Mouse (Mus musculus) myocyte (in vitro differentiated cells): ENCODE results near the gene Gan. TPM values are rescaled to one million over a fixed set of nuclear protein-coding genes. Genes with fewer than 3 reads are reported as not detected.
A peak's percentile ranks its signal among the peaks of the same experiment; 100 is the strongest.

Experiments
- H3K27me3 ChIP-seq: one replicate; pipeline ENCODE4 v1.6.1; 2011; ENCODE audit not compliant: control insufficient read depth, insufficient read depth, insufficient read length
- H3K36me3 ChIP-seq: one replicate; pipeline ENCODE4 v1.6.1; 2011; ENCODE audit not compliant: control insufficient read depth, insufficient read depth
- H3K4me2 ChIP-seq: one replicate; pipeline ENCODE4 v1.6.1; 2011; ENCODE audit warnings: low read depth, control low read depth
- H3K4me3 ChIP-seq: one replicate; pipeline ENCODE4 v1.5.1; 2011; ENCODE audit warnings: mild to moderate bottlenecking, control low read depth, moderate library complexity
- H3K79me2 ChIP-seq: one replicate; pipeline ENCODE4 v1.6.1; 2011; ENCODE audit not compliant: control insufficient read depth, insufficient read depth
- H3ac ChIP-seq: one replicate; pipeline ENCODE4 v1.6.1; 2011; ENCODE audit not compliant: control insufficient read depth, insufficient read length
- CEBPB ChIP-seq: IDR thresholded peaks from 2 replicates; pipeline ENCODE4 v1.6.1; 2011; ENCODE audit warnings: mild to moderate bottlenecking, moderate library complexity; ENCODE audit not compliant: poor library complexity, insufficient read depth, severe bottlenecking
- E2F4 ChIP-seq: IDR thresholded peaks from one replicate; pipeline ENCODE4 v1.6.1; 2011; ENCODE audit warnings: mild to moderate bottlenecking, control low read depth, moderate library complexity; ENCODE audit not compliant: insufficient read depth
- MAX ChIP-seq: IDR thresholded peaks from one replicate; pipeline ENCODE4 v1.6.1; 2011; ENCODE audit warnings: low read depth, mild to moderate bottlenecking, control low read depth
- MYOD1 ChIP-seq, 3 experiments: IDR thresholded peaks; one replicate each; pipeline ENCODE4 v1.6.1; 2011; ENCODE audit warnings: control low read depth in 2 of 3, low read depth in 2 of 3, mild to moderate bottlenecking in 2 of 3, moderate library complexity in 1 of 3; ENCODE audit not compliant: insufficient read length in 2 of 3, control insufficient read depth in 1 of 3
- MYOG ChIP-seq, 3 experiments: IDR thresholded peaks; one replicate each; pipeline ENCODE4 v1.6.1; 2011; ENCODE audit warnings: control low read depth in 2 of 3, low read depth in 2 of 3, mild to moderate bottlenecking in 2 of 3; ENCODE audit not compliant: insufficient read length in 2 of 3, control insufficient read depth in 1 of 3, insufficient read depth in 1 of 3
- POLR2A ChIP-seq: IDR thresholded peaks from one replicate; pipeline ENCODE4 v1.6.1; 2011; ENCODE audit warnings: low read depth, mild to moderate bottlenecking, control low read depth, moderate library complexity; ENCODE audit not compliant: insufficient read length
- POLR2AphosphoS2 ChIP-seq: IDR thresholded peaks from one replicate; pipeline ENCODE4 v1.6.1; 2011; ENCODE audit warnings: low read depth, control low read depth; ENCODE audit not compliant: insufficient read length
- REST ChIP-seq: IDR thresholded peaks from one replicate; pipeline ENCODE4 v1.6.1; 2011; ENCODE audit warnings: mild to moderate bottlenecking, control low read depth, moderate library complexity; ENCODE audit not compliant: insufficient read depth, insufficient read length
- SRF ChIP-seq: IDR thresholded peaks from one replicate; pipeline ENCODE4 v1.6.1; 2011; ENCODE audit warnings: low read depth; ENCODE audit not compliant: control insufficient read depth, insufficient read length
- TCF12 ChIP-seq: IDR thresholded peaks from one replicate; pipeline ENCODE4 v1.6.1; 2011; ENCODE audit warnings: mild to moderate bottlenecking, control low read depth; ENCODE audit not compliant: poor library complexity, insufficient read depth, severe bottlenecking
- TCF3 ChIP-seq: IDR thresholded peaks from one replicate; pipeline ENCODE4 v1.6.1; 2011; ENCODE audit warnings: low read depth, control low read depth; ENCODE audit not compliant: insufficient read length
- USF1 ChIP-seq: IDR thresholded peaks from one replicate; pipeline ENCODE4 v1.6.1; 2011; ENCODE audit warnings: low read depth, mild to moderate bottlenecking, control low read depth, moderate library complexity
- polyA plus RNA-seq: library from polyadenylated mRNA; unstranded; fragments of >200 nt; fragmentation: generic; extraction: Trizol; gene quantifications from one replicate; pipeline ENCODE4 v1.2.1, GENCODE M21; 2012; ENCODE audit warnings: missing spikeins

Gene Gan
- polyA plus RNA-seq, 1 experiment: 3.7 TPM

GRCm38 (mm10) chr8:117178676-117179075 is 20.7 kb downstream of the Gan start:
- Histone ChIP-seq H3K4me3 (no peak overlapping the region), H3K27me3 (no peaks in the 10 kb centered on the region), H3ac (no peak overlapping the region), H3K79me2 (no peaks in the 10 kb centered on the region), H3K4me2 (no peak overlapping the region), H3K36me3 (peaks cover 12% of the 10 kb centered on the region)
- TF ChIP-seq USF1 (no peak), REST (no peak)

GRCm38 (mm10) chr8:117182746-117183145 is 24.8 kb downstream of the Gan start:
- Histone ChIP-seq H3K27me3 (no peaks in the 10 kb centered on the region), H3K4me2 (no peak overlapping the region), H3K4me3 (no peak overlapping the region), H3K36me3 (peaks cover 24% of the 10 kb centered on the region), H3K79me2 (no peaks in the 10 kb centered on the region), H3ac (no peak overlapping the region)
- no peak for TF ChIP-seq TCF3
- TF ChIP-seq POLR2AphosphoS2: no peak
- TF ChIP-seq USF1: no peak
- TF ChIP-seq POLR2A: no peak
- no peak for TF ChIP-seq MAX
- no peak for TF ChIP-seq MYOG (IDR thresholded peaks at IDR 0.05; ENCODE audit: control insufficient read depth in 1 of 3, insufficient read depth in 1 of 3, insufficient read length in 2 of 3, low read depth in 2 of 3)
- TF ChIP-seq MYOD1 (IDR thresholded peaks at IDR 0.05; ENCODE audit: control insufficient read depth in 1 of 3, insufficient read length in 2 of 3, low read depth in 2 of 3): no peak
- TF ChIP-seq SRF: no peak

GRCm38 (mm10) chr8:117183664-117184377 is 25.9 kb downstream of the Gan start:
- Histone ChIP-seq H3K4me2 (no peak overlapping the region), H3K4me3 (no peak overlapping the region), H3K79me2 (no peaks in the 10 kb centered on the region), H3K36me3 (peaks cover 33% of the 10 kb centered on the region), H3ac (no peak overlapping the region), H3K27me3 (no peaks in the 10 kb centered on the region)
- TF ChIP-seq TCF12: no peak
- no peak for TF ChIP-seq MYOD1 (IDR thresholded peaks at IDR 0.05; ENCODE audit: control insufficient read depth in 1 of 3, insufficient read length in 2 of 3, low read depth in 2 of 3)
- TF ChIP-seq MYOG (IDR thresholded peaks at IDR 0.05; ENCODE audit: control insufficient read depth in 1 of 3, insufficient read depth in 1 of 3, insufficient read length in 2 of 3, low read depth in 2 of 3): no peak
- no peak for TF ChIP-seq TCF3
- TF ChIP-seq MAX: no peak
- TF ChIP-seq POLR2AphosphoS2: no peak
- TF ChIP-seq SRF: no peak
- no peak for TF ChIP-seq REST
- no peak for TF ChIP-seq E2F4
- TF ChIP-seq USF1: no peak
- no peak for TF ChIP-seq POLR2A
- TF ChIP-seq CEBPB: no peak

- TF ChIP-seq MAX (no peak), E2F4 (no peak), TCF12 (no peak), POLR2A (no peak), POLR2AphosphoS2 (no peak), USF1 (no peak)
- Histone ChIP-seq H3K4me3 (no peak overlapping the region), H3ac (no peak overlapping the region), H3K27me3 (no peaks in the 10 kb centered on the region), H3K4me2 (no peak overlapping the region), H3K36me3 (peaks cover 22% of the 10 kb centered on the region), H3K79me2 (no peaks in the 10 kb centered on the region)
Observed at GRCm38 (mm10) chr8:117194355-117194754, 36.4 kb downstream of the Gan start.

- Histone ChIP-seq H3K4me2 (no peak overlapping the region), H3ac (no peak overlapping the region), H3K79me2 (no peaks in the 10 kb centered on the region), H3K36me3 (peaks cover 25% of the 10 kb centered on the region), H3K27me3 (no peaks in the 10 kb centered on the region), H3K4me3 (no peak overlapping the region)
- TF ChIP-seq MAX: no peak
- no peak for TF ChIP-seq REST
- peak; percentile 79 for TF ChIP-seq USF1
Observed at GRCm38 (mm10) chr8:117196593-117196992, 38.7 kb downstream of the Gan start.

GRCm38 (mm10) chr8:117197551-117197950 is 39.6 kb downstream of the Gan start:
- no peak overlapping the region for H3K4me3 ChIP-seq
- no peaks in the 10 kb centered on the region for H3K79me2 ChIP-seq
- no peak for TF ChIP-seq POLR2A
- no peak for TF ChIP-seq USF1
- TF ChIP-seq MYOD1 (IDR thresholded peaks at IDR 0.05; ENCODE audit: control insufficient read depth in 1 of 3, insufficient read length in 2 of 3, low read depth in 2 of 3): no peak
- no peak for TF ChIP-seq CEBPB
- no peak for TF ChIP-seq POLR2AphosphoS2
- no peak for TF ChIP-seq TCF3
- no peak for TF ChIP-seq E2F4
- no peak for TF ChIP-seq MAX
- no peak for TF ChIP-seq SRF
- TF ChIP-seq REST: no peak
- no peak for TF ChIP-seq TCF12
- H3K36me3 ChIP-seq: peaks cover 29% of the 10 kb centered on the region
- no peak overlapping the region for H3ac ChIP-seq
- no peaks in the 10 kb centered on the region for H3K27me3 ChIP-seq
- H3K4me2 ChIP-seq: no peak overlapping the region
